Mouse (Mus musculus) adrenal gland, adult 2 months (tissue): ENCODE measurements at regions not wholly inside any gene's neighbourhood (a gene's known extent, or its start where the extent isn't known, plus 50 kb on each side); places are given as distances from the start of the nearest gene placed in this dataset.

ENCODE experiments used
- DNase-seq: peaks from one replicate; pipeline ENCODE4 v3.0.0; 2021

- peak; percentile 79 for DNase-seq
Measured at GRCm38 (mm10) chr8:93591608-93592301, 56.1 kb upstream of the Ces5a start.

DNA sequence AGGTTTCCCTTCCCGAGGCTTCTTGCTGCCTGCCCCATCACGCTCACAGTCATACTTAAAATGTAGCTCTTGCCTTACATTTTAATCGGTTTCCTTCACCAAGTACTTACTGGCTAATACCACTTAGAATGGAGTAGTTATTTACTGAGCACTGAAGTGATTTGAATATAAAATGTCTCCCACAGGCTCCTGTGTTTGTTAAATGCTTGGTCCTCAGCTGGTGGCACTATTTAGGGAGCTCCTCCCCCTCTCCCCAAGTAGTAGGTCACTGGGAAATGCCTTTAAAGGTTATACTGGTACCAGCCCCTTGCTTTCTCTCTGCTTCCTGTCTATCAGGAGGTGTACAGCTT is 56.6 kb upstream of the Ces5a start:
- DNase-seq, result no peak

- no peak for DNase-seq
Measured at GRCm38 (mm10) chr8:93598613-93599121, 63.0 kb upstream of the Ces5a start.

GRCm38 (mm10) chr8:93599306-93599705 is 63.7 kb upstream of the Ces5a start:
- DNase-seq, result no peak

DNA sequence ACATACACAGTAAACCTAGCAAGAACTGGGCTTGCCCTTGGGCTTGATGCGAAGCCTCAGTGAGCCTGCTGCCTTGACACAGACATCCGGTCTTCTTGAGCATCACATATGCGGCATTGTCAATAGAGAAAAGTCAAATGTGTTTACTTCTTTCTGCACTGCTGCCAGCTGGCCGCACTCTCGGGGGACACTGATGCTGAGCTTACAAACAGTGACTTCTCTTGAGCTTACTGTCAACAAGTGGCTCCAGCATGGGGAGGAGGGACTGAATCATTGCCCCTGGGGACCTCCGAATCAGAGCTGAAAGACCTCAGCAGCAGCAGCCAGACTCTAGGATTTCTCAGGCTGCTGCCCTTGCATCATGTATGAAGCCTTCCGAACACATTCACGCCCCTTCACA is 64.1 kb upstream of the Ces5a start:
- DNase-seq, result no peak

- peak; percentile 67 for DNase-seq
Measured at GRCm38 (mm10) chr8:93626807-93627526, 91.3 kb upstream of the Ces5a start.

DNA sequence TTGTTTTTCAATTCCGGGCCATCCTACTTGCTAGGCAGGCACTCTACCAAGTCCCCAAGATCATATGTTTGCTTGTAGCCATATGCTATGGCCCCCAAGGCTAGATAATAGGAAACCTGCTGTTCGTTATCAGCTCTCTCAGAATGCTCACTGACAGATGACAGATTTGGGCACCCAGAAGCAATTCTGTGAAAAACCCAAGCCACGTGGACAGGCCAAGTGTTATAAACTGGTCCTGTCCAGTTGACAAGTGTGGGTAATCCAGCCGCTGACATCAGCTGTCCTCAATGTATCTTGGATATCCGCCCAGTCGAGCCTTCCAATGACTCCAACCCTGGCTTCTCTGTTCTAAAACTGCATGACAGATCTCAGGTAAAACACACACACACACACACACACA is 92.0 kb upstream of the Ces5a start:
- no peak for DNase-seq

- no peak for DNase-seq
Measured at GRCm38 (mm10) chr8:93632896-93633295, 97.3 kb upstream of the Ces5a start.

DNA sequence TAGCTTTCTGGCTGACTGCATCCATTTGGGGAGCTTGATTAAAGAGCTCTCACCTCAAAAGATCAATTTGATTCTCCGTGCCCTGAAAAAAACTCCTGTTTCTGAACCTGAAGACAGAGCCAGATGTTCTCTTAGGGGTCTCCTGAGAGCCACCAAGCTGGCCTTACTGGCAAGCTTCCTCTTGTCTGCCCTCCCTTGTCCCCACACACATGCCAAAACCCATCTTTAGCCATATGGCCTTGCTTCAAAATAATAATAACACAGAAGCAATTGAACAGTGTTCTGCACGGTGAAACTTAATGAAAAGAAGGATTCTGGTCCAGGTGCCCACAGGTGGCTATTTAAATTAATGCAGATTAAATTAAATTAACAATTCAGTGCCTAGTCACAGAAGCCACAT is 107.1 kb upstream of the Ces5a start:
- no peak for DNase-seq

- DNase-seq, result no peak
Measured at GRCm38 (mm10) chr8:93643471-93644215, 108.0 kb upstream of the Ces5a start.

DNA sequence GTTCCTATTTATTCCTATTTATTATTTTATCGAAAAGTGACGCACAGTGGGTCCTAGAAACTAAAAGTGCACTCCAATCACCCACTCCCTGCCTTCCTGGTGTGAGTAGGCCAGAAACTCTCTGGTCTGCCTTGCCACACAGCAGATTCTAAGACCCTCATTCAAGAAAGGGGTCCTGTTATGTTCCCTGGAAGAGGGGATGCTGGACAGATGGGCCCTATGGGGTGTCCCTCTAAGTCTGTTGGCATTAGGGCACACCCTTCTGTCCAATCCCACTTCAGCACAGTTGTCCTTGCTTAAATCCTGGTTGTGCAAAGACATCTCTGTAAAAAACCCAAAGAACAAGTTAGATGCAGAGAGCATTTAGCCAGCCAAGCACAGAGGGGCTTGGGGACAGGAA is 117.8 kb upstream of the Ces5a start:
- DNase-seq, result no peak

DNA sequence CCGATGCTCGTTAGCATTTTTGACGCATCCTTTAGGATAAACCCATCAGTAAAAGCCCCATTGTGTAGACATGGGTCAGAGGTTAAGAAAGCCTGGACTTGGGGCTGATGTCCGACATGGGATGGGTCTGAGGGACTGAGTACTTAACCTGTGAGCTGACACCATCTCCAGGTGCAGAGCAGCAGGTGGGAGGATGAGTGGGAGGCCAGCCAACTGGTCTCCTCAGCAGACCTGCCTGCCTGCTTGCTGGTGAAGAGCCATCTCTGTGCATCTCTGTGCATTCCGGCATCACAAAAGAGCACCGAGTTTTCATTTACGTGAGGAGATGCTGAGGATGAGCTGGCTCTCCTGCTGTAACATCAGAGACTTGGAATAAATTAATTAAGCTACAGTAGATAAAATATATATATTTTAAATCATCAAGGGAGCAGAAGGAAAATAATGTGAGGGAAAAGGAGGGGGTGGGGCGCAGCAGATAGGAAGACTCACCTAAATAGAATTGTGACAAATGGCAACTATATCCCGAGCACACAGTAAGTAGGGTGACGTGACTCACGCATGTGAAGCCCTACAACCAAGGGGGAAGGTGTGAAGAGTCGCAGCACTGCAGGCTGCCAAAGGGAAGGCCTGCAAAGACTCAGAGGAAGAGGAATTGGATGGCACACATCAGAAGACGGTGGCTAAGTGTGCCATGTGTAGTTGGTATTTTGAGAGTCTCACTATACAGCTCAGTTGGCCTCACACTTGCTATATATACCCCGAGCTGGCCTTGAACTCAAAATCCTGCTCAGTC is 118.5 kb upstream of the Ces5a start:
- no peak for DNase-seq

GRCm38 (mm10) chr8:93655752-93656151 is 120.1 kb upstream of the Ces5a start:
- no peak for DNase-seq

GRCm38 (mm10) chr8:93661739-93662138 is 126.1 kb upstream of the Ces5a start:
- DNase-seq, result peak; percentile 79

DNA sequence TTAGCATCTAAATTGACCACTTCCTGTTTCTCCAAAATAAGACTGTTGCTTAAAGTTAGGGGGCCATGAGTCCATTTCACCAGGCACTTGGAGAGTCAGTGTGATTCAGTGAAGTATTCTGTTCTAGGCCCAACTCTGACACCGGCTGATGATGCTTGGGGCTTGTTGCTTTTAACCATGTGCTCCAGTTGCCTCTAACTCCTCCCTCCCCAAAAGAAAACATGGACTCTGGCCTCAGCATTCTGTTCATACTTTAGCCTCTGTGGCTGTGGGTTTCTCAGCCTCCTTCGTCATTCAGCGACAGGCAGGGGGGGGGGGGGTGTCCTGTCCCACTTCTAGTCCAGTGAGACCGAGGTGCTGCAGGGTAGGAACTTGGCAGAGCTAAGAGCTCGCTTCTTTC is 126.6 kb upstream of the Ces5a start:
- no peak for DNase-seq

DNA sequence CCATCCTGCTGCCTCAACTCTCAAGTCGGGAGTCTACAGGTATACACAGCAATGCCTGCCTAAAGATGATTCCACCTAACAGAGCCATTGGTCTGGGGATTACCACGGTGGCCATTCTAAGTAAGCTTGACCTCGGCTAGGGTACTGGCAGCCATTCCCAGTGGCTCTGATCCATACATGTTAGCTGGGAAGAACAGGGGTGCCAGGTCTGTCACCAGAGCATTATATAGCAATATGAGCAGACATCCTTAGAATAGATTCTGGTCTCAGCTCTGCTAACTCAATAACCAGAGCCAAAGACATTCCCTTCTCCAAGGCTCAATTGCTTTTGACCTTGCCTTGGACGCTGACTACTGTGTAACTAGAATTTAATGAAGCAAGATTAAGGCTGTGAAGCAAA is 128.2 kb upstream of the Ces5a start:
- no peak for DNase-seq

DNA sequence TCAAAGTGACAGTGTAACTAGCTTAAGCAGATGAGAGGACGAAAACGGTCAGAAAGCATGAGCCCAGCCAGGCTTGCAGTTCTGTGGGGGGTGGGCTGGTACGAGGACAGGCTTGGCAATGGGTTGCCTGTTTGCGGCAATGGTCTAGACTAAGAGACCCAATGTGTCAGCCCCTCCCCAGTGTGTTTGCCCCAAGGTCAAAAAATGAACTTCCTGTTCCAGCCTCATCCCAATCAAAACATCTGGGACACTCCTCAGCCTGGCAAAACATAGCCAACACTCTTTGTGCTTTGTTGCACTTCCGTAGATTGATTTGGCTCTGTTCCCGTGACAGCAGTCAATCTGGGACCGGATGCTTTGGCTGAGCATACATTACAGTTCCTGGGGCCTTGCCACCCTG is 132.7 kb upstream of the Ces5a start:
- DNase-seq, result no peak

- no peak for DNase-seq
Measured at GRCm38 (mm10) chr8:93674721-93675120, 135.0 kb upstream of the Gnao1 start.

DNA sequence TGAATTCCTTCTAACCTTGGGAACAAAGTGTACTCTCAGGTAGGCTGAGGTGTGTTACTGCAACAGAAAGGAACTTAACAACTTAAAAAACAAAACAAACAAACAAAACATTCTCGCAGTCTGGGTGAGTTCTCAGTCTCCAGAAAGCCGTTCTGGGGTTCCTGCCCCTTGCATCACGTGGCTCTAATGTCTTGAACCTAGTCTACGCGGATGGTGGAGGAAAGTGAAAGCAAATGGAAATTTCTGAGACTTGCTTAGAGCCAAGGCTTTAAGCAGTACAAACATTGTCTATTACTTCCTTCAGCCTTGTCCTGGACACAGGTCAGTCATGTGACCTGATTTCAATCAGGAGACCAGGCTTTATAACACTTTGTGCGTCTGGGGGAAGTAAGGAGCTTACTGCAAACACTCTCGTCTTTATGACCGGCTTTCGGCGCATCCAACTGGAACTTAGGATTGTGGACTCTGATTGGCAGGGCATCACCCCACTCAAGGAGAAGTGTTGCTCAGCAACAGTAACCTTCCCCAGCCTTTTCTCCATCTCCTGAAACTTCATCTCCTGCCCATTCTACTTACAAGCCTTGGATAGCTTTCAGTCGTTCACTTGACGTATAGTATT is 125.9 kb upstream of the Gnao1 start:
- DNase-seq, result no peak

GRCm38 (mm10) chr8:93684392-93684791 is 125.4 kb upstream of the Gnao1 start:
- DNase-seq, result no peak

DNA sequence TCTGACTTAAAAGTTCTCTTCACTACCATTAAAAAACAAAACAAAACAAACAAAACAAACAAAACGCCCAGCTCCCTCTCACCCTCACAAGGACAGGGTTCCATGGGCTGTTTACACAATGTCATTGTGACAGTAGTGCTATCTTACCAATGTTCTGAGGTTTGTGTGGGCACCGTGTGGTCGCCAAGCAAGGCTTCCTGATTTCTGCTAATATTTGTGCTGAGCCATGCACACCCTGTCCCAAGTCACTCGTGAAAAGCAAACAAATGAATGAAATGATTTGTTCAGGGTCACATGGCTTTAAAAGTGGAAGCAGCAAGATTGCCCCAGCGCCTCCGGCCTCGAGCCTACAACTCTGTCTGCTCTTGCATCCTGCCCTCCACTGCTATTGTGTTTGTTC is 120.9 kb upstream of the Gnao1 start:
- DNase-seq, result no peak
